Mouse (Mus musculus) stomach, embryonic 14.5 days (tissue): Measurements from ENCODE around the gene Akr1cl. TPM values are rescaled to one million over a fixed set of nuclear protein-coding genes. Genes with fewer than 3 reads are reported as not detected.

ENCODE experiments used
- ATAC-seq: fragments of 200-750 bp; cut with Nextera tagmentation; 2 replicates; pipeline ENCODE4 v1.8.0; 2017; ENCODE audit warnings: low read depth, moderate TSS enrichment; ENCODE audit not compliant: insufficient number of reproducible peaks, insufficient read depth, low FRiP score
- H3K27ac ChIP-seq: fragments of 300-500 bp; sonication (generic); 2 replicates; pipeline ENCODE4 v1.5.1; 2014; ENCODE audit warnings: mild to moderate bottlenecking, low read length, moderate library complexity, mixed read lengths
- H3K27me3 ChIP-seq: fragments of 300-500 bp; sonication (generic); 2 replicates; pipeline ENCODE4 v1.6.1; 2014; ENCODE audit warnings: low read length, control low read depth, mixed read lengths; ENCODE audit not compliant: control insufficient read depth, insufficient read depth
- H3K36me3 ChIP-seq: fragments of 300-500 bp; sonication (generic); 2 replicates; pipeline ENCODE4 v1.6.1; 2014; ENCODE audit warnings: mild to moderate bottlenecking, control low read depth, low read length, moderate library complexity, mixed read lengths; ENCODE audit not compliant: control insufficient read depth, insufficient read depth
- H3K4me1 ChIP-seq: fragments of 300-500 bp; sonication (generic); 2 replicates; pipeline ENCODE4 v1.6.1; 2014; ENCODE audit warnings: low read length, control low read depth, mixed read lengths; ENCODE audit not compliant: control insufficient read depth, insufficient read depth
- H3K4me2 ChIP-seq: fragments of 300-500 bp; sonication (generic); replicated peaks from 2 replicates; pipeline ENCODE4 v1.6.1; 2014; ENCODE audit warnings: low read depth, low read length, control low read depth
- H3K4me3 ChIP-seq: fragments of 300-500 bp; sonication (generic); 2 replicates; pipeline ENCODE4 v1.5.1; 2014; ENCODE audit warnings: low read depth, low read length, control low read depth
- H3K9ac ChIP-seq: fragments of 300-500 bp; sonication (generic); replicated peaks from 2 replicates; pipeline ENCODE4 v1.6.1; 2014; ENCODE audit warnings: low read depth, mild to moderate bottlenecking, control low read depth, low read length, moderate library complexity, mixed read lengths
- H3K9me3 ChIP-seq: fragments of 300-500 bp; sonication (generic); 2 replicates; pipeline ENCODE4 v1.6.1; 2016; ENCODE audit warnings: low read depth, low read length, control low read depth; ENCODE audit not compliant: control insufficient read depth
- WGBS: fragments of 180-500 bp; shearing (Covaris S2); extraction: QIAGEN DNeasy Blood & Tissue Kit; methylation state at CpG from one replicate; pipeline ENCODE4 v1.1.7; 2014; 5-methylcytosine and 5-hydroxymethylcytosine counted together
- polyA plus RNA-seq: library from polyadenylated mRNA; unstranded; fragments of >200 nt; fragmentation: Nextera tagmentation; extraction: Ambion mirVana; gene quantifications from 2 replicates; pipeline ENCODE4 v1.2.1, GENCODE M21; 2014

Gene Akr1cl
- polyA plus RNA-seq, result 0.32 TPM in 1 of 2 replicates, not detected in the other

DNA sequence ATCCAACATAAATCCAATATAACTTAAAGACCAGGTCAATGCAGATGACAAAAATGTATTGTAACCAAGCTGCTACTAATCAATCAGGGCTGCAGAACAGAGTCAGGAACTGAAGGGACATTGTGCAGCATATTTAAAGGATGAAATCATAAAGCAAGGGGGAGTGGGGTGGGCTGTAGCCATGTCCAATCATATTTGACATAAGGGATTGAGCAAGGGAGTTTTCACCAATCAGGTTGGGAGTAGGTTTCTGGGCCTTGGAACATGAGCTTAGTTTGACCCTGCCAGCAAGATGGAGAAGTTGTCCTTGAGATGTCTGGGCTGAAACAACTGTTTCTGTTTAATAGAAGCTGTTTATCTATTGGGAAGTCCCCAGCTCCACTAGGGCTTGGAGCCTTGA lies at the start of gene Akr1cl:
Gene Akr1cl (minus strand): TSS at position 119 of the 400 bp plus-strand sequence.
- Histone ChIP-seq H3K27me3 (no peaks in the 10 kb centered on the region), H3K36me3 (no peaks in the 10 kb centered on the region), H3K4me1 (no peaks in the 10 kb centered on the region), H3K4me3 (no peak within 1 kb of the TSS), H3K9ac (no peak within 1 kb of the TSS), H3K9me3 (no peaks in the 10 kb centered on the region), H3K4me2 (no peak within 1 kb of the TSS), H3K27ac (no peak within 1 kb of the TSS)
- ATAC-seq, result no peak

DNA sequence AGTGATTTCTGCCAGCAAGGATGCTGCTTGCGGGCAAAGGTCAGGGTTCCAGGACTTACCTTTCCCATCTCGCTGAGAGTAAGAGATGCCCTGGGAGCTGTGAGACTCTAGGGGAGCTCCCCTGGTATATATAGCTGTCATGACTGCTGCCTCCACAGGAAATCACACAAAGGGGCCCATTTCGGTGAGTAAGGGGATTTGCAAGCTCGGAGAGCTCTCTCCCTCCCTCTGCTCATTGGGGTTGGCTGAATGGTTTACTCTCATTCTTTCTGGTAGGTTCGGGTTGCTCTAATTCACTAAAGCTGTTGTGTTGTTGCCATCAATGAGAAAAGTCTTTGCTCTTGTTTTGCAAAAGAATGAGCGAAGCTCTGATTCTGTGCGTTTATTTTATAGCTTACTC lies 49.6 kb upstream of the Akr1cl start, which contains the start of gene Crygb:
Gene Crygb (minus strand): TSS at position 101 of the 400 bp plus-strand sequence.
- no peaks in the 10 kb centered on the region for H3K9me3 ChIP-seq
- no peak within 1 kb of the TSS for H3K4me2 ChIP-seq
- no peak within 1 kb of the TSS for H3K9ac ChIP-seq
- no peak within 1 kb of the TSS for H3K4me3 ChIP-seq
- H3K4me1 ChIP-seq, result no peaks in the 10 kb centered on the region
- H3K36me3 ChIP-seq, result no peaks in the 10 kb centered on the region
- WGBS, result 37% methylated on average over 7 of the region's 7 CpGs
- no peak for ATAC-seq
- no peak within 1 kb of the TSS for H3K27ac ChIP-seq
- H3K27me3 ChIP-seq, result no peaks in the 10 kb centered on the region

GRCm38 (mm10) chr1:65075607-65076006 lies 43.0 kb upstream of the Akr1cl start:
- Histone ChIP-seq H3K4me2 (no peak overlapping the region), H3K9ac (no peak overlapping the region), H3K4me1 (no peaks in the 10 kb centered on the region), H3K36me3 (no peaks in the 10 kb centered on the region), H3K9me3 (no peaks in the 10 kb centered on the region), H3K4me3 (no peak overlapping the region), H3K27me3 (no peaks in the 10 kb centered on the region), H3K27ac (no peak overlapping the region)
- no peak for ATAC-seq
- WGBS, result 9% methylated on average over 5 of the region's 5 CpGs

GRCm38 (mm10) chr1:65073589-65073988 lies 41.0 kb upstream of the Akr1cl start, which contains the start of gene Crygc:
TSS of gene Crygc (minus strand) at chr1:65073689.
- Histone ChIP-seq H3K4me2 (no peak within 1 kb of the TSS), H3K9ac (no peak within 1 kb of the TSS), H3K27me3 (no peaks in the 10 kb centered on the region), H3K36me3 (no peaks in the 10 kb centered on the region), H3K4me1 (no peaks in the 10 kb centered on the region), H3K27ac (no peak within 1 kb of the TSS), H3K9me3 (no peaks in the 10 kb centered on the region), H3K4me3 (no peak within 1 kb of the TSS)
- WGBS, result 69% methylated on average over 6 of the region's 6 CpGs
- no peak for ATAC-seq

DNA sequence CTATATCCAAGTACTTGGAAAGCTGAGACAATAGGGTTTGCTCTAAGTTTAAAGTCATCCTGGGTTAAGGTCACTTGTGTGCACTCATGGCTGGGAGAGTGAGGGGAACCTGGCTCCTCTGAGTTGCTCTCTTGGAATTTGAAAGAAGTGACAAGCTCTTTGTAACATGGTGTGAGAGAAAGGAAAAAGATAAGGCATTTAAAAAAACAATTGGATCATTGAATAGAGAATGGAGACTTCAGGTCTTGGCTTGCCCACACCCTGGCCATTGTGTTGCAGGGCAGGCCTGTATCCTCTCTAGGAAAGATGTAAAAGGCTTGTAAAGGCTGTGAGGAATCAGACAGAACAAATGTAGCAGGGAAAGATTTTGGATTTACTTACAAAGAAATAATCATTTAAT lies 35.3 kb upstream of the Akr1cl start:
- ATAC-seq, result no peak

GRCm38 (mm10) chr1:65064201-65064600 lies 31.6 kb upstream of the Akr1cl start:
- H3K4me2 ChIP-seq, result no peak overlapping the region
- no peak overlapping the region for H3K27ac ChIP-seq
- no peaks in the 10 kb centered on the region for H3K27me3 ChIP-seq
- ATAC-seq, result no peak
- no peaks in the 10 kb centered on the region for H3K4me1 ChIP-seq
- no peak overlapping the region for H3K4me3 ChIP-seq
- no peaks in the 10 kb centered on the region for H3K36me3 ChIP-seq
- no peak overlapping the region for H3K9ac ChIP-seq
- WGBS, result 84% methylated on average over 15 of the region's 15 CpGs
- no peaks in the 10 kb centered on the region for H3K9me3 ChIP-seq

More for the DNA sequence above, 35.3 kb upstream of the Akr1cl start:
- no peaks in the 10 kb centered on the region for H3K4me1 ChIP-seq
- H3K9me3 ChIP-seq, result no peaks in the 10 kb centered on the region
- no peak overlapping the region for H3K27ac ChIP-seq
- H3K9ac ChIP-seq, result no peak overlapping the region
- H3K4me3 ChIP-seq, result no peak overlapping the region
- H3K4me2 ChIP-seq, result no peak overlapping the region
- no peaks in the 10 kb centered on the region for H3K27me3 ChIP-seq
- no peaks in the 10 kb centered on the region for H3K36me3 ChIP-seq

- no peak within 1 kb of the TSS for H3K27ac ChIP-seq
- H3K4me2 ChIP-seq, result no peak within 1 kb of the TSS
- no peaks in the 10 kb centered on the region for H3K4me1 ChIP-seq
- H3K27me3 ChIP-seq, result no peaks in the 10 kb centered on the region
- 83% methylated on average over 8 of the region's 8 CpGs for WGBS
- H3K9me3 ChIP-seq, result no peaks in the 10 kb centered on the region
- no peak for ATAC-seq
- H3K4me3 ChIP-seq, result no peak within 1 kb of the TSS
- H3K36me3 ChIP-seq, result no peaks in the 10 kb centered on the region
- no peak within 1 kb of the TSS for H3K9ac ChIP-seq
Measured at GRCm38 (mm10) chr1:65063352-65063751, 30.8 kb upstream of the Akr1cl start, which contains the start of gene Crygd. TSS of gene Crygd (minus strand) at chr1:65063452.

DNA sequence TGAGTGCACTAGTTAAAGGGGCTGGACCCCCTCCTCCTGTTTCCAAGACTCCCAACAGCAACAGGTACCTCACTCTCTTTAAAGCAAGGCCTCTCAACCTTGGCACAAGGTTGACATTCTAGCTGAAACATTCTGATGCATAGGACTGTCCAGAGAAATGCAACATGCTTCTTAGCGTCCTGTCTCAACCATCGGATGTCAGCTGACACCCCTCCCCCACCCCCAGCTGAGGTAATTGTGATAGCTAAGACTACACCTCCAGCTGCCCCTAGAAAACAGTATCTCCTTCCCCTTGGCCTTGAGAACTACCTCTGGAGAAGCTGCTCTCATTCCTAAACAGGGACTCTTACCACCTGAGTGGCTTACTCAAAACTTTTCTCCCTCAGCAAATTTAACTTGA lies 19.6 kb upstream of the Akr1cl start:
- Histone ChIP-seq H3K27ac (no peak overlapping the region), H3K4me3 (no peak overlapping the region), H3K36me3 (no peaks in the 10 kb centered on the region), H3K9me3 (no peaks in the 10 kb centered on the region), H3K4me1 (no peaks in the 10 kb centered on the region), H3K27me3 (no peaks in the 10 kb centered on the region), H3K4me2 (no peak overlapping the region), H3K9ac (no peak overlapping the region)
- ATAC-seq, result no peak
- 17% methylated on average over 2 of the region's 2 CpGs for WGBS

DNA sequence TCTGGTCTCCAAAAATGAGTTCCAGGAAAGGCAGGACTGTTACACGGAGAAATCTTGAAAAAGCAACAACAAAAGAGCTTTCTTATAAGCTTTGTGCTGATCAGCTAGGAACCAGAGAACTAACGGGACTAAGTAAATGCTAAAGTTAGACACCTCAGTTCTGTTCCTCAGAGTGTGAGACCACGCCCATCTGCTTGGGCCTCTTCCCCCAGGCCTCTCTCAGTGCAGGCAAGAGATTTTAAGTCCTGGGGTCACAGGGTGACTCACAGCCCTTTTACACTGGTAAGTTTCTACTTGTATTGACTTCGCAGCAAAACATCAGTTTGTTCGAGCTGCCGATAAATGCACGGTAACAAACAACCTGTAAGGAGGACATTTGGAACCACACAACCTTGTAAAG lies 19.1 kb upstream of the Akr1cl start:
- Histone ChIP-seq H3K36me3 (no peaks in the 10 kb centered on the region), H3K4me3 (no peak overlapping the region), H3K27ac (no peak overlapping the region), H3K9me3 (no peaks in the 10 kb centered on the region), H3K27me3 (no peaks in the 10 kb centered on the region), H3K4me1 (no peaks in the 10 kb centered on the region), H3K9ac (no peak overlapping the region), H3K4me2 (no peak overlapping the region)
- 54% methylated on average over 7 of the region's 7 CpGs for WGBS
- no peak for ATAC-seq
